Mouse (Mus musculus) spleen, embryonic (tissue): ENCODE results near the gene Otulinl.

Source experiments
- CTCF ChIA-PET: fragments of 350-600 bp; sonication (Branson Sonifier 250); formaldehyde crosslinking; loops from one replicate; lab custom pipeline; 2022; lab: Charles Lee

The Otulinl gene

DNA sequence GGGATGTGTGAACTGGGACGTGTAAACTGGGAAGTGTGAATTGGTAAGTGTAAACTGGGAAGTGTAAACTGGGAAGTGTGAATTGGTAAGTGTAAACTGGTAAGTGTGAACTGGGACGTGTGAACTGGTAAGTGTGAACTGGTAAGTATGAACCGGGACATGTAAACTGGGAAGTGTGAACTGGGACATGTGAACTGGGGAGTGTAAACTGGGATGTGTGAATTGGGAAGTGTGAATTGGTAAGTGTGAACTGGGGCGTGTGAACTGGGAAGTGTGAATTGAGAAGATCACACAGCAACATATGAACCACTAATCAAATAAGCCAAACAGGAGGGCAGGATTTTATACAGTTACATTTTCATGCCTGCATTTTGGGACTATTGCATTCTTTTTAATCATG is 23.0 kb downstream of the Otulinl start:
- CTCF ChIA-PET: no interaction called here

DNA sequence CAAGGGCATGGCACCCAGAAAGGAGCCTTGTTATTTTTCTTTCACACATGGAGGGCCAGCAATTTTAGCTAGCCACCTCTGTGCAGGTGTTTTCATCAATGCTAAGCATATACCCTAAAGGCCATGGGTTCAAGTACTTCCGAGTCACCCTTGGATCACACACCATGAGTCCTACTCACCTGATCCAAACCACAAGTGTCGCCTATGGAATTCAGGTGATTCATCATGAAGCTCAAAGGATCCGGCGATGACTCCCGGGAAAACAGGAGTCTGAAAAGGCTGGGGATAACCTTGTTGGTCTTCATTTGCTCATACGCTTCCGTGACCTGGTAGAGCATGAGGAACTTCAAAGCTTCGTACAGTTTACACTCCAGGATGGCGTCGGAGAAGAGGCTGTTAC is 23.5 kb downstream of the Otulinl start:
- CTCF ChIA-PET: no interaction called here

DNA sequence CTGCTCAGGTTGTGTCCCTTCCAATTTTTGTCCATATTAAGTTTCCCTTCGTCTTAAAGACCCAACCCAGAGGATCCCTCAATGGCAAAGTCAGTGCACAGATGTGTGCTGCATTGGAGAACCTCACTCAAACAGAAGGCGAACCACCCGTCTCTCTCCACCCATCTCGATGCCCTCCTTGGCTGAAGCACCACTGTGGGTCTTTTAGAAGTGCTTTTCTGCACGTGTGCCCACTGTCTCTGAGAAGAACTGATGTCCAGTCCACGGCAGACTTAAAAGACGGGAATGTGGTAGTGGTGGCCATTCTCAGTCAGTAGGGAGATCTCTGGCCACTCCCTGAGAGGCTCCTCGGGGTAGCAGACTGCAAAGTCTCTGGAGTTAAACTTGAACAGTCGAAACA is 24.8 kb downstream of the Otulinl start:
- CTCF ChIA-PET: no interaction called here

DNA sequence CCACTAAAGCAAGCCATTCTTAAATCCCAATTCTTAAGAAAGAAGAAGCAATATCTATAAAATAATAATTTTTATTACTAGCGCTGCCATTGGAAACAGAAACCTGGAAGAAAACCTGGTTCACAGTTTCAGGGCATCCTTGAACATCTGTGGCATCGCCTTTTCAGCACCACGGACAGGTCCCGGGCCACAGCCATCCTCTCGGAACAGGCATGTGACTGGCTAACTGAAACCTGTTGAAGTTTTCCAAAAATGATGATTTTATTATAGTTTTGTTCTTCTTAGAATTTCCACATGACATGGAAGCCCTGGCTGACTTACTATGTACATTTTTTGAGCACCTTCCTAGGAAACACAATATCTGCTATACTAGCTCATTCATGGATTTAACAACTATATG is 26.4 kb downstream of the Otulinl start:
- CTCF ChIA-PET: interaction anchor here (0.7 kb wide), 1 partner anchor 65 kb away, joined by 4 read pairs; no protein-coding TSS in a partner anchor

DNA sequence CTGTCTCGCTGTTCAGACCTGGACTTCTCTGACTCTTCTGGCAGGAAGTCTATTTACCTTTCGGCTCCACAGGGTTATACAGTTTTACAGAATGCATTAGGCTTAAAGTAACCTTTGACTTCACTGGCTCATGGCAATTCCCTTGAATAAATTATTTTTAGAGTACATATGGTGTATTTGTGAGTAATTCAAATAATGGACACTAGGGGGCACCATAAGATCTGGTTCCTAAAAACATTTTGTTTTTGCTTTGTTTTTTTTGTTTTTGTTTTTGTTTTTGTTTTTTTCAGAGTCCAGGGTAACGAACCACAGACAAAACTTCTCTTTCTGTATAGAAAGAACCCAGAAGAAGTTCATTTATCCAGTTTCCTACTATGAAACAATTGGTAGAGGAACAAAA is 33.7 kb downstream of the Otulinl start:
- CTCF ChIA-PET: no interaction called here

DNA sequence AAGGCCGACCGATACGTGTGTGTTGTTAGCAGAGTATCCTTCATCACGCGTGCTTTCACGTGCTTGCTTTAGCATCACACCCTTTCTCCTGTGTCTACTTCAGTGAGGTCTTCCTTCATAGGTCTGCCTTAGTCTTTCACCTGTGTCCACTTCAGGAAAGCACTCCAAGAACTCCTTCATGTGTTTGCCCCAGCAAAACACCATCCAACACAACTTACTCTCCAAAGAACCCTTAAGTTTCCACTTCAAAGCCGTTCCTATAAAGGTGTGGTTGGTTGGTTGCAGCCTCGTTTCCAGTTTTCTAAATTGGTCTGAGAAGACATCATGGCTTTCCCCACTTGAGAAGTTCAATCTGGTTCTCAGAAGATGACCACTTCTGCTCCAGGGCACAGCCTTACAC is 34.7 kb downstream of the Otulinl start:
- CTCF ChIA-PET: interaction anchor here (0.6 kb wide), 1 partner anchor 48 kb away, joined by 3 read pairs; no protein-coding TSS in a partner anchor

DNA sequence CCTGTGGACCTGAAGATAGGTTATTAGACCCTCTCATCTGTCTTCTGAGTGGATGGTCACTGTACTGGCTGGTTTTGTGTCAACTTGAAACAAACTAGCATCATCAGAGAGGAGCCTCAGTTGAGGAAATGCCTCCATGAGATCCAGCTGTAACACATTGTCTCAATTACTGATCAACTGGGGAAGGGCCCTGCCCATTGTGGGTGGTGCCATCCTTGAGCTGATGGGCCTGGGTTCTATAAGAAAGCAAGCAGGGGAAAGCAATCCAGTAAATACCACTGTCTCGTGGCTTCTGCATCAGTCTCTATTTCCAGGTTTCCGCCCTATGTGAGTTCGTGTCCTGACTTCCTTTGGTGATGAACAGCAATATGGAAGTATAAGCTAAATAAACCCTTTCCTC is 36.1 kb downstream of the Otulinl start:
- CTCF ChIA-PET: no interaction called here

DNA sequence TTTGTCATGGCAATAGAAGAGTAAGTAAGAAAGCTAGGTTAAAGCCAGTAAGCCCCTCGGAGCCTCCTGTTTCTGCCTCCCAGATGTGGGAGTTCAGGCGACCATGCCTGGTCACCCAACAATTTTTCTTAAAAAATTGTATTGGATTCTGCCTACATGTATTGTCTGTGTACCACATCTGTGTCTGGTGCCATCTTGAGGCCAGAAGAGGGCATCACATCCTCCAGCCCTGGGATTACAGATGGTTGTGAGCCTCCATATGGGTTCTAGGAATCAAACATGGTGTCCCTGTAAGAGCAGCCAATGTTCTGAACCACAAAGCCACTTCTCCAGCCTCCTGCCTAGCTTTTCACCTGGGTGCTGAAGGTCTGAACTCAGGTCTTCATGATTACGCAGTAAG is 38.5 kb downstream of the Otulinl start:
- CTCF ChIA-PET: interaction anchor here (0.5 kb wide), 1 partner anchor 201 kb away, joined by 5 read pairs; no protein-coding TSS in a partner anchor

DNA sequence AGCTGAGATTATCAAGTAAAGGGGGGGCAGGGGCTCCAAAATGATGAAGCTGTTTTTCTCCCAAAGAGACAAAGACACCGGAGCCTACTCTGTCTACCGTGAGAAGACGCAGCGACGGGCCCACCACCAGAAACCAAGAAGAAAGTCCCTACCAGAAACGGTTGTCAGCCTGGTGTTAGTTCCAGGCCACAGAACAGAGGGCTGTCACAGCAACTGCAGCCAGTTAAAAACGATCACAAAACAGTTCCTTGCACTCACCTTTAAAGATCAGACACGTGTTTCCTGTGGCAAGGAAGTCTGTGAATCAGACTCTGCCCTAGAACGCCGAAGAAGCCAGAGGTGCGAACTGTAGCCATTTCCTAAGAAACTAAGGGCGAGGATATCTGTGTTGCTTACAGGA is 40.2 kb downstream of the Otulinl start:
- CTCF ChIA-PET: interaction anchor here (0.6 to 1.2 kb wide), 3 partner anchors 17 to 43 kb away, joined by 3 to 5 read pairs (median 4); no protein-coding TSS in a partner anchor

DNA sequence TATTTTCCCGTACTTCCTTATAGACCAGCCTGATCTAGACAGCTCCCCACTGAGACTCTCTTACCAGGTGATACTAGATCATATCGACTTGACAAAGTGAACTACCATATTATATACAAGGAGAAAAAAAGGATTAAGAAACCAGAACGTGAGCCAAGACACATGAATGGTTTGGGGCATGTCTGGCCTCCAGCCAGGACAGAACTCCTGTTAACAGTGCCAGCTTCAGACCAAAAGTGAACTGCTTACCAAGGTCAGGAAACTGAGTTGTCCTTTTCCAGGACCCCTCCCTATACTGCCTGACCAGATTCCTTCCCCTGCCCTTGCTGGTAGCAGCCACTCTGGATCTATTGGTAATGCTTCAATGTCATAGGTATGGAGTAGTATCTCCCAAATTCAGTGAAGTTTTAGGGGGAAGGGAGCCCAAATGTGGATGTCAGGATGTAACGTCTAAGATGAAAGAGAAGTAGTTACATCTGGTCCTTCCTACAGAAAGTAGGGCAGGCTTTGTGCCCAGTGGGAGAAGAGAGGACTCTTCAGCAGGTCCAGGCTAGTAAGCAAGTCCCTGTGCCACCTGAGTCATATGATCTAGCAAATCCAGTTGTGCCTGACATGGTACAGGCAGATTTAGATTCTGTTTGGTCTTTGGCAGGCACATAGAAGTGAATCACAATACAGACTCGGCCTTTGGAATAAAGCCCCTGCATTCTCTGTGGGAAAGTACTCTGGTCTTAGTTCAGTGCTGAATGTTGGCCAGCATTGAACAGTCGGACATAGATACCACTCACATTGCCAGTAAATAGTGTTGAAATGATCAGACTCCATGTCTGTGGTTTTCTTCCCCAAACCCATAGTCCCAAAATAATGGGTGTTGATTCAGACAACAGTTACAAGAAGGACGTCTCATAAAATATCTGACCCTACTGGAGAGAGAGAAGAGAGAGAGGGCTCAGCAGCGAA is 47.2 kb downstream of the Otulinl start:
- CTCF ChIA-PET: no interaction called here

DNA sequence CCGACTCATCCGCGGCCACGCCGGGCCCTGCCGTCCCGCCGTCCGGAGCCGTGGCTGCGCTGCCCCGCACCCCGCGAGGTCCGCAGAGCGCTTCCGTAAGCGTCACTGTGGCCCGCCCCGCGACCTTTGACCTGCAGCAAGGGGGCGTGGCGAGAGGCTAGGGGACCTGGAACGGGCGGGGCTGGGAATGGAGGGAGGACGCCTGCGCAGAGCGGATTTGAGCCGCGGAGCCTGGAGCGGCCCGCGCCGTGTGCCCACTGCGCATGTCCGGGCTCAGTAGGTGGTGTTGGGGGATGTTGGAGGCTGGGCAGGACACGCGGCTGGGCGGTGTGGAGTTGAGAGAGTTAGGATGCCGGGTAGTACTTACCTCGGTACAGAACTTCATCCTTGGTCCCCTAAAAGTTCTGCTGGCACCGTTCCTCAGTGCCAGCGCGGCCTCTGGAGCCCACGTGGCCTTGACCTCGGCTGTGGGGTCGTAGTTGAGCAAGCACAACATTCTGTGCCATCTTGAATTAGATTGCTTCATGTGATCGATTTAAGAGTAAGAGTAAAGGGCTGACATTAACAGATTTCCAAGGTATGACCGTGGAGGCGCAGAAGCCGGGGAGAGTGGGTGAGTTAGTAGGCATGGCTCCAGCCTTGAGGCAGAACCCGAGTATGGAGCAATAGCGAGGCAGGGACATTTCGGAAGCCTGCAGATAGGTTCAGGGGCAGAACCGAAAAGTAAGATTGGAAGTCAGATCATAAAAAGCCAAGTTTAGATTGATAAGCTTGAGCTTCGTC is 50.6 kb downstream of the Otulinl start, which contains the start of gene Otulin:
Gene Otulin, minus strand, starts transcription at position 93 of the 783 bp plus-strand sequence.
- CTCF ChIA-PET: no interaction called here

DNA sequence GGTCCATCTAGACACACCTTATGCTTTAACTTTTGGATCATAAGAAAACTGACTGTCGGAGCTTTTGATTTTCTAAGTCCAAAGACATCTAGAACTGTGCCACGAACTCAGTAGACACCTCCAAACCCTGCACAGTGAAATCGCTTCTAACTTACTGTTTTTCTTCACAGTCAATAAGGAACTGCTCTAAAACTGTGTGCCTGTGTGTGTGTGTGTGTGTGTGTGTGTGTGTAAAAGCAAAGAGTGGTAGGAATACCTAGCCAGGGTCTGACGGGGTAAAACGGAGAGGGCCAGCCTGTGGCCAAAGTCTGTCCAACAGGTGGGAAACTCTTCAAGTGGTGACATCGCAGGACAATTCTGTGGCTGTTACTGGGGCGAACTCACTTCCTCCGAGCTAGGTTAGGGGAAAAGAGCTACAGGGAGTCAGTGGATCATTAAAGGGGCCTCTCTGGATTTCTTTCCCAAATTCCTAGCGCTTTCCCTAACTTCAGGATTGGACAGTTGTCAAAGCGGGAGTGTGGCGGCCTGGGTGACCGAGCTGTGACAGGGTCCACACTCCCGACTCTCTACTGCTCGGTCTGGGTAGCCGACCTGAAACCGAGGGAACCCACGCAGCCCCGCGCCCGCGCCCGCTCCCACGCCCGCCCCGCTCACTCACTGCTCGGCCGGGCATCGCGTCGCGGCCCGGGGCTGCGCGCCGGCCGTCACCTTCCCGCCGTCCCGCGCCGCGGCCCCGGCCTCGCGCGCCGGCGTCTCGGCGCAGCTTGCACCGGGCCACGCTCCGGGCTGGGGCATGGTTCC is 51.4 kb downstream of the Otulinl start:
- CTCF ChIA-PET: no interaction called here

DNA sequence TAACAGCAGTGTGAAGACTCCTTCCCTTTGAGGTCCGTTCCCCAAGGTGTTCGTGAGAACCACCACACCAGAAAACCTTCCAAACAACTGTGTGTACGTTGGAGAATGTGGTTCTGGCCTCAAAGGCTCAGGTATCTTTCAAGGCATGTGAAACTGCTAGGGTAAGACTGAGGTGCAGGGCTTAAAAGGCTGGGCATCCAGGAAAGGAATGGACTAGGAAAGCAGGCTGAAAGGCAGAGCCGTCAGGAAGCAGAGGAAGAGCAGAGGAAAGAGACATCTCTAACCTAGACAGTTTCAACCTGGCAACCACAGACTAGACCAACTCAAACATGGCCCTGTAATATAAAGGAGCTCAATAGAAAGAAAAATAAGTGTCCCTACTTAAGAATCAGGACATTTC is 52.3 kb downstream of the Otulinl start:
- CTCF ChIA-PET: interaction anchor here (0.6 kb wide), 1 partner anchor 226 kb away, joined by 4 read pairs; no protein-coding TSS in a partner anchor

DNA sequence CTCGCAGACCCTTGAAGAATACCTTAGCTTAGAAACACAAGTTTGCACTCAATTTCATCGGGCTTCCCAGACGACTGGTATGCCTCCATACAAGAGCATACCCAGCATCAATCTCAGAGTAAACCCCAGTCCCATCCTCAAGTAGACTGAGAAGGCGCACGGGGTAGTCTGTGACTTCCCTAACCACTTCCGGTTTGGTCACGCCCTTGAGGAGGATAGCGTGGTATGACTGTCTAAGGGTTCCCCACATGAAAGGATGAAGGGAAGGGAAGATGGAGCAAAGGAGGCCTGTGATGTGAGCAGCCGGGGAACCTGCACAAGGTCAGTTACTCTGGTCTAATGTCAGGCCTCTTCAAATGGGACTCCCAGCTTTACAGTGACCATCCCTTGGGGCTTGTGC is 53.6 kb downstream of the Otulinl start:
- CTCF ChIA-PET: interaction anchor here (1.3 to 1.5 kb wide), 2 partner anchors 12 to 32 kb away, joined by 3 read pairs; no protein-coding TSS in a partner anchor

DNA sequence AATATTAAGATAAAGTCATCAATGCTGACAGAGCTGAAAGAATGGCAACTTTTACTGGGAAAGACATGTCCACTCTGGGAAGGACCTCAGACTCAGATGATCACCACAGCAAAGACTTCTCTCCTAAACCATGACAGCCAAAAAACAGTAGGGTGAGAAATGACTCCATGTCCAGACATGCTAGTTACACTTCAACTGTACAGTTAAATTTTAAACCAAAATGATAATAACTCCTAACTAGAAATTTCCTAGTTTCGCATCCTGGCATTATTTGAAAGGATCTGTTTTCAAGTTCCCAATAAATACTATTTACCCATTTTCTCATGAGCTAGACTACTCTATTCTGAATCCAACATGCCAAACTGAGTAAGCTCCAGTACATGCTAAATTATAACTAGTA is 55.1 kb downstream of the Otulinl start:
- CTCF ChIA-PET: no interaction called here

DNA sequence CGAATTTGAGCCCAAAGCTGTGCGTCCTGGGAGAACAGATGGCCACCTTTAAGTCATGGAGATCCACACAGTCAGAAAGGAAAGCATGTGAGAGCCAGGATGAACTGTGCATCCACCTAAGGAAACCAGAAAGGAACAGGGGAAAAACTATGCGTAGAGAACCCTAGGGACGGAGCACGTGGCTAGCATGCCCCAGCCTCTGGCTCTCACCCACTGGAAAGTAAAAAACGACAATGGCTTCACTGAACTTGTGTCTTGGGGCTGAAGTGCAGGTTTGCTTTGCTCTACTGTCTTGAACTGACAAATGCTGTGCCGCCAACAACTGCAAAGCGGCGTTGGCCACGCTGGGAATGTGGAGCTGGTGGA is 55.5 kb downstream of the Otulinl start:
- CTCF ChIA-PET: no interaction called here

DNA sequence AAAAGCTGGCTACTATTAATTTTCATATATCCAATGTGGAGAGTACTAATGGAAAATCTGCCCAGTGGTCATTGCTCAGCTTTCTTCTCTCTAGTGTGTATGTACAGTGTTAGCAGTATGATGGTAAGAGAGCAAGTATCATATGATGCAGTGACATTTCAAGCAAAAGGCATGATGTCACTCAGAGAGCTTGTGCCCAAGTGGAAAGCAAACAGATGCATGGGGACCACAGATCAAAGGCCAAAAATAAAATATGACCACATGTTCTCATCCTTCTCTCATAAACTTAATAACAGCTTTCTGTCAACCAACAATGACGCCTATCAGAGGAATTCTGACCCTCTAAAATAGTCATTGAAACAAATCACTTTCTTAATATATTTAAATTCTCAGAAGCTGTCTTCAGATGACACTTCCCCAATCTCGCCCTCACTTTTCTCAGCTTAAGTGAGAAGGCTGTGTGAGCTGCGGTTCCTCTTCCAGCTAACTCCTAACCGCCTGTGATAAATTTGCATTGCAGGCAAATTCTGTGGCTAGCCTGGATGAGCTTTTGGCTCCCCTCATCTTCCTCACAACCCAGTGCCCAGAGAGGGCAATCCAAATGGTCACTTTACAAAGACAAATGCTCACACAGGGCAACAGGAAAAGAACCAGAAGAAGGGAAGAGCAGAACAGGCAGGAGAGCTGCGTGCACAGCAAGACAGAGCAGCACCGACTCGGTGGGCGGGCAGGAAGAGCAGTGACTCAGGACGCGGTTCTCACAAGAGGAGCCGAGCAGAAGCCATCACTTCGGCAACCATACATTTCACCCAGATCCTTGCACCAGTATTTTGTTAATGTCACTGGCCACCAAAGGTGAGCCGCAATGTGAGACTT is 56.1 kb downstream of the Otulinl start:
- CTCF ChIA-PET: interaction anchor here (1.3 kb wide), 1 partner anchor 17 kb away, joined by 4 read pairs; no protein-coding TSS in a partner anchor

DNA sequence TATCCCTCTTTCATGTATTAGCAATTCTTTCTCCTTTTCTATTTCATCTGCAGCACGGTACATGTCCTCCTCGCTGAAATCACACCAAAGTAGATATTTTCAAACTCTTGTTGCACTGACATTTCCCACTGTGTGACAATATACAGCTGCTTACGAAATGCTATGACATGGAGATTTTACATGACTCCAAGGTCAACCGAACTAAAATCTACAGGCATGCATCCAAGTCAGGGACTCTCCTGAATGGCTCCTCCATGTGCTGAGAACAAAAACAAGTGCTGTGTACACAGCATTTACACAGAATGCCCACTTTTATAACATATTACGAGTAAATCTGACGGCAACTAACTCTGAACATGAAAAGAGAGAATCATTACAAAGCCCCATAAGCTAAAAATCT is 58.1 kb downstream of the Otulinl start:
- CTCF ChIA-PET: interaction anchor here (0.6 kb wide), 1 partner anchor 536 kb away, joined by 4 read pairs; no protein-coding TSS in a partner anchor

DNA sequence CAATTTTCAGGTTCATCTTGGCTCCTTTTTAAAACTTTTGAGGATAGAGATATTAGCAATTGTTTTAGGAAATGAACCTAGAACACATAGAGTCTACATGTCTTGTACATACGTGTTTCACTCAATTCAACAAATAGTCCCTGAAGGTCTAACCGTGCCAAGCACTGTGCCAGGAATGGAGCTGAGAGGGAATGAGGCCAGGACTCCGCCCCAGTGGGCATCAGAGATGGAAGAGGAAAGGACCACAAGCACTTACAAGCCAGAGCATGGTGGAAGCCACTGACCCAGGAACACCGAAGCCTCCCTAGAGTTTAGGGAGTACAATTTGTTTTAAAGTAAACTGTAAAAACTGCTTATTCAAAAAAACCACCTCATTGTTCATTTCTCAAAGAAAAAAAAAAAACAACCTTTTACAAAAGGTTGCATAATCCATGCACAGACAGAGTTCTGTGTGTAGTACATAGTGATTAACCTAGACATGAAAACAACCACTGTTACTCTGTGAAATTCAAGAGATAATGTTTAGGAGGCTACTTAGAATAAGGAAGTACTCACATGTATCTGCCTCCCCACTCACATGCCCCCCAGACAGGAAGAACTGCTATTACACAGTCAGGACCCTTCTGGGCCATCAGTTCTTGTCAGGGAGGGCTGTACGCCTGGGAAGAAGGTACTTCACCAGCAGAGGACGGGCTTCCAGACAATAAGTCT is 60.7 kb downstream of the Otulinl start:
- CTCF ChIA-PET: interaction anchor here (0.6 kb wide), 1 partner anchor 22 kb away, joined by 3 read pairs; no protein-coding TSS in a partner anchor
